Mouse (Mus musculus) lung, adult 2 months (tissue): Measurements from ENCODE around the gene Ranbp9.

Source experiments
- CTCF ChIP-seq: fragments of 200-500 bp; IDR thresholded peaks from 2 replicates; pipeline ENCODE4 v1.5.1; 2011; ENCODE audit warnings: mild to moderate bottlenecking, low read length, control low read depth; ENCODE audit not compliant: insufficient read depth
- POLR2A ChIP-seq: fragments of 200-500 bp; IDR thresholded peaks from 2 replicates; pipeline ENCODE4 v1.6.1; 2011; ENCODE audit warnings: low read depth, mild to moderate bottlenecking, control low read depth, low read length, borderline replicate concordance; ENCODE audit errors: extremely low read depth

DNA sequence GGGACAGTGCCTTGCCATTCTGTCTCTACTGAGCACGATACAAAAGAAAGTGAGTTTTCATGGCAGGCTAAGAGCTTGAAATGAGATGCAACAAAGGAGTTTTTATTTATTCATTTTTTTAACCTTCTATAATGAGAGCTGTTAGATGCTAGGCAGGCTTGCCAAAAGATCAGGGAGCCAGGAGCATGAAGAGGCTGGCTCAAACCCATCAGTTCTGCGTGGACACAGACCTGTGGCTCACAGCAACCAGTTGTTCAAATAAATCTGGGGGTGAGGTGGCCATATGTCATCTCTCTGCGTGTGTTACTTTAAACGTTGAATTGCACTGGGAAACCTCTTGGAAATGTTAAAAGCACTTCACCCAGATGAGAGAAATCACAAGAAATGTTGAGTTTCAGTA lies 127.7 kb downstream of the Ranbp9 start:
- TF ChIP-seq POLR2A (no peak), CTCF (no peak)
